Mouse (Mus musculus): ENCODE results near the gene Klc1. TPM values are rescaled to one million over a fixed set of nuclear protein-coding genes. Genes with fewer than 3 reads are reported as not detected.

The Klc1 gene
- polyA plus RNA-seq, 1 experiment = 85.0 TPM

GRCm38 (mm10) chr12:111738754-111739153, 19.9 kb upstream of the Klc1 start:
- no peak overlapping the region for H3K27ac ChIP-seq (ENCODE audit: control insufficient read depth, insufficient read depth, low read length)
- WGBS = 45% methylated on average over 3 of the region's 3 CpGs
- no peaks in the 10 kb centered on the region for H3K27me3 ChIP-seq (ENCODE audit: control insufficient read depth, insufficient read depth, low read length)
- H3K36me3 ChIP-seq (ENCODE audit: control insufficient read depth, insufficient read depth, low read length) = no peaks in the 10 kb centered on the region
- TF ChIP-seq CTCF (IDR thresholded peaks at IDR 0.05; ENCODE audit: borderline replicate concordance, control insufficient read depth, extremely low read depth, insufficient read depth, low read length, poor library complexity) (no peak), POLR2A (IDR thresholded peaks at IDR 0.05; ENCODE audit: control insufficient read depth, extremely low read depth, insufficient read depth, low read length, poor library complexity) (no peak)
- H3K4me3 ChIP-seq (ENCODE audit: control insufficient read depth, insufficient read depth, low read length) = no peak overlapping the region
- peak; percentile 44 for DNase-seq
- 0 out of 2 replicates have a peak, but pooled peaks cover 3% of the 10 kb centered on the region for H3K4me1 ChIP-seq (replicated peaks; ENCODE audit: control insufficient read depth, insufficient read depth, low read length)

DNA sequence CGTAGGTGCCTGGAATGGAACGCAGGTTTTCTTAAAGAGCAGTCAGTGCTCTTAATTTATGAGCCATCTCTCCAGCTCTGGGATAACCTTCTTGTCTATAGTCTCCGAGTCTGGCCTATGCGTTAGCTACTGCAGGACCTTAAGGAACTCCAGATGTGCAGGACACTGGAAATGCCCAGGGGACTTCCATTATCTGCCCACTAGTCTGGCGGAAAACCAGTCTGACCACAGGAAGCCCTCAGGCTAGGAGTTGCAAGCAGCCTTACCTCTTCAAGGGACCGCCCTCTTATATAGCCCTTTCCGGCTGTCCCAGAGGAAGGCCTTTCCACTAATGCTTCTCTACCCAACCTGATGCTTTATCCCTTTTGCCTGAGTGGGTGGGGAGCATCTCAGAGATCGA, 17.3 kb upstream of the Klc1 start:
- Histone ChIP-seq H3K27me3 (ENCODE audit: control insufficient read depth, insufficient read depth, low read length) (no peaks in the 10 kb centered on the region), H3K4me3 (ENCODE audit: control insufficient read depth, insufficient read depth, low read length) (no peak overlapping the region), H3K36me3 (ENCODE audit: control insufficient read depth, insufficient read depth, low read length) (no peaks in the 10 kb centered on the region), H3K27ac (ENCODE audit: control insufficient read depth, insufficient read depth, low read length) (no peak overlapping the region), H3K4me1 (replicated peaks; ENCODE audit: control insufficient read depth, insufficient read depth, low read length) (peaks cover 25% of the 10 kb centered on the region)
- 90% methylated on average over 8 of the region's 8 CpGs for WGBS
- no peak for TF ChIP-seq CTCF (IDR thresholded peaks at IDR 0.05; ENCODE audit: borderline replicate concordance, control insufficient read depth, extremely low read depth, insufficient read depth, low read length, poor library complexity)
- DNase-seq = no peak

DNA sequence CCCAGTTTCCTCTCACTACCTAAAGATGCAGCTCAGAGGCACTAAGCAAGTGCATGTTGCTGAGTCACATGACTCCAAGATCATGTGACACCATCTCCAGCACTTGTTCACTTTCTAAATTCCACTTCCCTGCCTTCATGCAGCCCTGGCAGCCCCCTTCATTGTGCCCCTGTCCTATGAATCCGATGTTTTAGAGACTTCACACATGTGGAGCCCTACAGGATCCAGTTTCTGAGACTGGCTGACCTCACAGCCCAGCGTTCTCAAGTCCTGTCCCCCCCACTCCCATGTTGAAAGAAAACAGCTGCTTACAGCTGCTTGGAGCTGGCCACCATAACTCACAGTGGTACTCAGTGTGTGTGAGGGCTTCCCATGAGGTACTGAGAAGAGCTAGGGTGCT, 15.2 kb upstream of the Klc1 start:
- DNase-seq = no peak

DNA sequence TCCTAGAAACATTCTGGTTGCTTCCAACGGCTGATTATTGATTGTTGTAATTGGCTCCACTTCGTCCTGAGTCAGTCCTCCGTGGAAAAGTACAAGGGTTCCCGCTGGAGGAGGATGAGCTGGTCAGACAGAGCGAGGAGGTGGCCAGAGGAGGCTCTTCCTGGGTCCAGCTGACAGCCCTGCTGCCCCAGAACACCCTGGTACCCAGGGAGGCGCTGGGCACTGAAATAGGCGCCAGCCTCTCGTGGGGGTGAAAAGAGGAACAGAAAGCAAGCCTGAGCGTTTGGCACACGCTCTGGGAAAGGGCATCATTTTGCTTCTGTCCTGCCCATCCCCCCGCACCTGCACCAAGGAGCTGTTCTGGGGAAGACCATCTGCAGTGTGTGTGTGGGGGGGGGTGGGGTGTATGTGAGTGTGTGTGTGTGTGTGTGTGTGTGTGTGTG, 14.6 kb upstream of the Klc1 start:
- Histone ChIP-seq H3K4me1 (replicated peaks; ENCODE audit: control insufficient read depth, insufficient read depth, low read length) (peaks cover 29% of the 10 kb centered on the region), H3K27me3 (ENCODE audit: control insufficient read depth, insufficient read depth, low read length) (no peaks in the 10 kb centered on the region), H3K27ac (ENCODE audit: control insufficient read depth, insufficient read depth, low read length) (no peak overlapping the region), H3K36me3 (ENCODE audit: control insufficient read depth, insufficient read depth, low read length) (no peaks in the 10 kb centered on the region), H3K4me3 (ENCODE audit: control insufficient read depth, insufficient read depth, low read length) (no peak overlapping the region)
- 40% methylated on average over 11 of the region's 11 CpGs for WGBS
- peak; percentile 12 for DNase-seq
- TF ChIP-seq POLR2A (IDR thresholded peaks at IDR 0.05; ENCODE audit: control insufficient read depth, extremely low read depth, insufficient read depth, low read length, poor library complexity) = no peak
- no peak for TF ChIP-seq CTCF (IDR thresholded peaks at IDR 0.05; ENCODE audit: borderline replicate concordance, control insufficient read depth, extremely low read depth, insufficient read depth, low read length, poor library complexity)

More for the DNA sequence above, 15.2 kb upstream of the Klc1 start:
- H3K36me3 ChIP-seq (ENCODE audit: control insufficient read depth, insufficient read depth, low read length) = no peaks in the 10 kb centered on the region
- 90% methylated on average over 2 of the region's 2 CpGs for WGBS
- H3K27me3 ChIP-seq (ENCODE audit: control insufficient read depth, insufficient read depth, low read length) = no peaks in the 10 kb centered on the region
- TF ChIP-seq CTCF (IDR thresholded peaks at IDR 0.05; ENCODE audit: borderline replicate concordance, control insufficient read depth, extremely low read depth, insufficient read depth, low read length, poor library complexity) = no peak
- peaks cover 29% of the 10 kb centered on the region for H3K4me1 ChIP-seq (replicated peaks; ENCODE audit: control insufficient read depth, insufficient read depth, low read length)
- H3K4me3 ChIP-seq (ENCODE audit: control insufficient read depth, insufficient read depth, low read length) = no peak overlapping the region
- H3K27ac ChIP-seq (ENCODE audit: control insufficient read depth, insufficient read depth, low read length) = 0 out of 2 replicates have a peak overlapping the region, but pooled peaks have one; percentile 28

DNA sequence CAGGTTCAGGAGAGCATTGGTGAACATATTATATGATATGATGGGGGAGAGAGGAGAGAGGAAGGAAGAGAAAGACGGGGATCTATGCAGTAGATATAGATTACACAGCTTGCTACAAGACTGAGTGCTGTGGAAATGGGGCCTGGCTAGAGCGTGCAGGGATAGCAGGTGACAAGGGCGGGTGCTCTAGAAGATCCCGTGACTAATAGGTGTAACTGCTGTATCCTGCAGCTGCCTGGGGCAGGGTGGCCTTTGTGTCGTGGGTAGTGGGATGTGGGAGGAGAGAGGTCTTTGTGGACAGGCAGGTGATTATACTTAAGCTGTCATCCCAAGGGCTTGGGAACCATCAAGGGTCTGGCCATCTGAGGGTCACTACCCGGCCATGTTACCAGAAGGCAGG, 13.4 kb upstream of the Klc1 start:
- Histone ChIP-seq H3K4me3 (ENCODE audit: control insufficient read depth, insufficient read depth, low read length) (no peak overlapping the region), H3K27ac (ENCODE audit: control insufficient read depth, insufficient read depth, low read length) (no peak overlapping the region), H3K27me3 (ENCODE audit: control insufficient read depth, insufficient read depth, low read length) (no peaks in the 10 kb centered on the region), H3K36me3 (ENCODE audit: control insufficient read depth, insufficient read depth, low read length) (no peaks in the 10 kb centered on the region), H3K4me1 (replicated peaks; ENCODE audit: control insufficient read depth, insufficient read depth, low read length) (peaks cover 29% of the 10 kb centered on the region)
- TF ChIP-seq POLR2A (IDR thresholded peaks at IDR 0.05; ENCODE audit: control insufficient read depth, extremely low read depth, insufficient read depth, low read length, poor library complexity) (no peak), CTCF (IDR thresholded peaks at IDR 0.05; ENCODE audit: borderline replicate concordance, control insufficient read depth, extremely low read depth, insufficient read depth, low read length, poor library complexity) (no peak)
- no peak for DNase-seq
- WGBS = 76% methylated on average over 6 of the region's 6 CpGs

DNA sequence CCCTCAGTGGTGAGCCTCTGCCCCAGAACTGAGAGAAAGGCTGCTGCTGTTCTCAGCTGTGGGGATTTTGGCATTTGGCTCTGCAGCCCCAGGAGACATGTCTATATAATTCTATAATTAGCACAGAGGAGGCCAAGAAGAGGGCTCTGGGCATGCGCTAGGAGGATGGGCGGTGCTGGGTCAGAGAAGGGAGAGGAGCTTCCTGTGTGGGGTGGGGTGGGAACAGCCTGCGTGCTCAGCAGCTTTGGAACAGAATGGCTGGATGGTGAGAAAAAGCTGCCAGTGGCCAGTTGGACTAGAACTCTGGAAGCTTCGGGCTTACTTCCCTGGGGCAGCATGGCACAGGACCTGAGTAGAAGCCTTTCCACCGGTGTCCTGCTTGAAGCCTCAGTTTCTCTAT, 12.6 kb upstream of the Klc1 start:
- WGBS = 42% methylated on average over 5 of the region's 5 CpGs
- TF ChIP-seq CTCF (IDR thresholded peaks at IDR 0.05; ENCODE audit: borderline replicate concordance, control insufficient read depth, extremely low read depth, insufficient read depth, low read length, poor library complexity) (no peak), POLR2A (IDR thresholded peaks at IDR 0.05; ENCODE audit: control insufficient read depth, extremely low read depth, insufficient read depth, low read length, poor library complexity) (no peak)
- peaks cover 29% of the 10 kb centered on the region for H3K4me1 ChIP-seq (replicated peaks; ENCODE audit: control insufficient read depth, insufficient read depth, low read length)
- H3K4me3 ChIP-seq (ENCODE audit: control insufficient read depth, insufficient read depth, low read length) = no peak overlapping the region
- DNase-seq = peak; percentile 59
- no peaks in the 10 kb centered on the region for H3K27me3 ChIP-seq (ENCODE audit: control insufficient read depth, insufficient read depth, low read length)
- no peak overlapping the region for H3K27ac ChIP-seq (ENCODE audit: control insufficient read depth, insufficient read depth, low read length)
- H3K36me3 ChIP-seq (ENCODE audit: control insufficient read depth, insufficient read depth, low read length) = no peaks in the 10 kb centered on the region

- TF ChIP-seq CTCF (IDR thresholded peaks at IDR 0.05; ENCODE audit: borderline replicate concordance, control insufficient read depth, extremely low read depth, insufficient read depth, low read length, poor library complexity) (no peak), POLR2A (IDR thresholded peaks at IDR 0.05; ENCODE audit: control insufficient read depth, extremely low read depth, insufficient read depth, low read length, poor library complexity) (no peak)
- no peak for DNase-seq
- WGBS = 97% methylated on average over 7 of the region's 7 CpGs
- H3K4me1 ChIP-seq (replicated peaks; ENCODE audit: control insufficient read depth, insufficient read depth, low read length) = peaks cover 29% of the 10 kb centered on the region
- H3K36me3 ChIP-seq (ENCODE audit: control insufficient read depth, insufficient read depth, low read length) = no peaks in the 10 kb centered on the region
- H3K27me3 ChIP-seq (ENCODE audit: control insufficient read depth, insufficient read depth, low read length) = no peaks in the 10 kb centered on the region
- no peak overlapping the region for H3K4me3 ChIP-seq (ENCODE audit: control insufficient read depth, insufficient read depth, low read length)
- no peak overlapping the region for H3K27ac ChIP-seq (ENCODE audit: control insufficient read depth, insufficient read depth, low read length)
Observed at GRCm38 (mm10) chr12:111747421-111747820, 11.2 kb upstream of the Klc1 start.
